Mouse (Mus musculus) embryo, embryonic 10.5 days (tissue): ENCODE data around the gene Gnai1.
A peak's percentile ranks its signal among the peaks of the same experiment; 100 is the strongest.
"Not testable (repeated sequence)": the region's sequence is repeated elsewhere in the genome, so short reads cannot be mapped to it uniquely, and the experiment has no call there.

Experiments
- DNase-seq: peaks from one replicate; pipeline ENCODE4 v3.0.0-alpha.2; 2015; ENCODE audit warnings: low spot score

Gnai1 gene

GRCm38 (mm10) chr5:18360281-18360819 lies at the start of gene Gnai1:
Gene Gnai1, minus strand, starts transcription at chr5:18360355.
- DNase-seq: peak; percentile 77

DNA sequence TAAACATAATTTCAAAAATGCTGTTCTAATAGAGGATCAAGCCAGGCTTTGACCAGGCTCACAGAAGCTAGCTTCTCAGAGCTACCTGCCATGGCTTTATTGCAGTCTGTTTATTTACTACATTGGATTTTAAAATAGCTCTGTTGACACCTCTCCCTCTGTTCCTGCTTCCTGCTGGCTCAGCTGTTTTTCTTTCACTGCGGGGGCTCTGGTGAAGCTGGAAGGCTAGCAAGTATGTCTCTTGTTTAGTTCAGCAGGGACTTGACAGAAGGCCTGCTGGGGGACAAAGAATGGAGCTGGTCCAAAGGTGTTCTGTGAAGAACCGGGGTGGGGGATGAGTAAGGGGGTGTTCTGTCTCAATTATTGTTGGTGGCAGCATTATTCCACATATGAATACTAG lies 7.7 kb upstream of the Gnai1 start:
- no peak for DNase-seq

DNA sequence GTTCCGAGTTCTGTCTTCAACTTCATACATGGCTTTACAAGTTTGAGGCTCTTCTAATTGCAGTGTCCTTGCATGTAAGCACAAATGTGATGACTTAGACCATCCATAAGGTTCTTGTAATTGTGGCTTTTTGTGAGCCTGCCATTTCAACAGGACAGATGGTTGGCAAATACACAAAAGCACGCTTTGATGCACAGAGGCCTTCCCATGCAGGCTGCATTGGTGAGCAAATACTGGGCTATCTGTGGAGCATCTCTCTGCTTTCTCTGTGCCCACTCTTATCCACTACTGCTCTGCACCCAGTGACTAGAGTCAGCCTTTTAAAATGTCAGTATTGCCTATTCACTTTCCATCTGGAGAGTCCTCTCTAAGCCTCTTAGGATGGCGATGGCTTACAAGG lies 5.3 kb upstream of the Gnai1 start:
- no peak for DNase-seq

DNA sequence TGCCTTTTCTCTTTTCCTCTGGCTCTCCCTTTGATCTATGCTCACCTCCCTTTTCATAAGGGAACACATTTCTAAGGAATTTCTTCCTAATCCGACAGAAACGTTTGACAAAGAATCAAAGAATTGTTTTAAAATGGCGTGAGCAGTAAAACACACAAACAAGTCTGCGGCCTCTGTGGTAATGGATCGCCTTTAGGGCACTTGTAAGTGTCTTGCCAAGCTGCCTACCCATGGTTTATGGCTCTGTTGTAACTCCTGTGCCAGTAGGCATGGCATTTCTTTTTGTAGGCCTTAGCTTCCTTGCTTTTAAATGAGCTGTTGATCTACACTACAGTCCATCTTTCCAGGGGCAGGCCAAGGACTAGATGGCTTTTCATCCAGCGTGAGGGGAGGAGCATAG lies 801 bp upstream of the Gnai1 start:
- peak; percentile 42 for DNase-seq

DNA sequence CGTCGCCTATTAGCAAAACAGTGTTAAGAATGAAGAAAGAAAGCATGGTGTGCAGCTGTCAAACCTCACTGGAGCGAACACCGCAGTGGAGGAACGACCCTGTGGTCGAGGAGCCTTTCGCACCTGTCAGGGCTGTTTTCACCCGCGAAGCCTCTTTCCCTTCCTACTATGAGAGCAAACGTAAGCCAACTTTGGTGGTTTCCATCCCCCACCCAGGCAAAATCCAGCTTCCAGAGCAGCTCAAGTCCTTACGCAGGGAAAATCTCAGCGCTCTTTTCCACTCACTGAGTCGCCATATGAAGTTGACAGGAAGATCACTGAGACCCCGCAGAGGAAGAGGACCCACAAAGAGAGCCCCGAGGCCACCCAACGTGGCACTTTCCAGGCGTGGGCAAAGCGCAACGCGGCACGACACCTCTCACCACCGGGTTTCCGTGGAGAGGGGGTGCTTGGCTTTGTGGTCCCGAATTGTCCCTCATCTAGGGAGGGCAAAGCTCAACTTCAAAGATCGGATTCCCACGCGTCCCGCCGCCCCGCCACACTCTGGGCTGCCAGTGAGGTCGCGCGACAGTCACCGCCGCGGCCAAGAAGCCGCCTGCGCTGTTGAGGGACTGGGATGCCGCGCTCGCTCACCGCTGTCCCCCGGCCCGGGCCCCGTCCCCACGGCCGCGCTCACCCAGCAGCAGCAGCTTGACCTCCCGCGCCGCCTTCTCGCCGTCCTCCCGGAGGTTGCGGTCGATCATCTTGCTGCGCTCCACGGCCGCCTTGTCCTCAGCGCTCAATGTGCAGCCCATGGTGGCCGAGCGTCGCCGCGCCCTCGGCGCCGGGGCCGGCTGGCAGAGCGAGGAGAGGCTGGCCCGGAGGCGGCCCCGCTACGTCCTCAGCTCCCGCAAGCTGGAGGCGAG lies 527 bp downstream of the Gnai1 start:
- DNase-seq: peak; percentile 53

DNA sequence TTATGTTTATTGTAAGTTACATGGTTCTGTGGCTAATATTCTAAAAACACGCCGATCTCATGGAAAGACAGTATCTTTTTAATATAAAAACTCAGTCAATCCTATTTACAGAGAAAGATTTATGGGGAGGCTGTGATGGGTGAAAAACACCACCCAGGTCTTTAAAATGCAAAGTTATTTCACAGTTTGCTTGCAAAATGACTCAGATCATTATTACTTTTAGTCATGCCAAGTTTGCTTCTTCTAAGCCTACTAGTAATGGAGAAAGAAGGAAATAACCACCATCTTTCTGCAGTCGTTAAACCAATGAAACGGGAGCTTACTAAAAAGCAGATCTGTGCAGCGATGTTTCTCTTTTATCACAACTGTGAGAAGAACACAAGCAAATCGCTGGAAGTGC lies 1.4 kb downstream of the Gnai1 start:
- no peak for DNase-seq

- peak; percentile 62 for DNase-seq
Observed at GRCm38 (mm10) chr5:18358191-18358590, 2.0 kb downstream of the Gnai1 start.

DNA sequence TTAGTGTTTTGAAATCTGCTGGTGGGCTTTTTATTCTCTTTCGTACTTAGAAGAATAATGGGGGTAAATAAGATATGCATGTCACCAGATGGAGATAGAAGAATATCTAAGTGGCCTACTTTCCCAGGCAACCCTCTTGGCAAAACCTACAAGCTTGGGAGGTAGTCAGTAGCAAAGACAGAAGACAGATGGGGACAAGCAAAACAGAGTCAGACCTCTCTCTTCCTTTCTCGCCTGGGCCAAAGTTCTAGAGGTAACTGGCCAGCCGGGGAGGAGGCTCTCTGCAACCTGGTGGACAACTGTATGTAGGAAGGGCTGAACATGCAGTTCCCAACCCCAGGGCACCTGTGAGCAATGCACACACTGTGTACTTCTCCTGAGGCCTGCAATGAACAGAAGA lies 12.9 kb downstream of the Gnai1 start:
- DNase-seq: no peak

DNA sequence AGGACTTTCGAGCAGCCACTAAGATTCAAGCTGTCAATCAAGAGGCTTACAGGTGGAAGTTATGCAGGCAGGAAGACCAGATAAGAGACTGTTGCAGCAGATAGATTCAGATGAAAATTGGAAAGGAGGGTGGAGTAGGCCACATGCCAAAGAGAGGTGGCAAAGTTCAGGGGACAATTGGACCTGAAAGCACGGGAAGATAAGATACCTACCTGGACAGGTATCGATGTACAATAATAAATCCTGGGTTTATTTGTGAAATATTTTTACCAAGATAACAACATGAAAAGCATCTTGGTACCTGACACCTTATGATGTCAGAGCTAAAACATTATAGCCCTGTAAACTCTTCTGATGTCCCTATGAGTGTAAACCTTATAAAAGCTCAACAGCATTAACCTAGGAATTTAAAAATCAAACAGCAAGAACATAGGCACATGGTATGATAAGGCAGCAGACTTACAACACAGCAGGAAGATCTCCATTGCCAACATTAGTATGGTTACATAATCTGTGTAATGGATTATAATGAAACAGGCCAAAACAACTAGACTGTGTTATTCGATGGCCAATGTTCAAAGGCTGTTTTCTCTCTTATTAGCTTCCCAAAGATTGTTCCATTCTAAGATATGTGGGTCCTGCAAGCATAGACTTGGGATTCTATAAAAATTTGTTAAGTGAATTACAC lies 16.6 kb downstream of the Gnai1 start:
- no peak for DNase-seq

- no peak for DNase-seq
Observed at GRCm38 (mm10) chr5:18342765-18343454, 17.2 kb downstream of the Gnai1 start.

DNA sequence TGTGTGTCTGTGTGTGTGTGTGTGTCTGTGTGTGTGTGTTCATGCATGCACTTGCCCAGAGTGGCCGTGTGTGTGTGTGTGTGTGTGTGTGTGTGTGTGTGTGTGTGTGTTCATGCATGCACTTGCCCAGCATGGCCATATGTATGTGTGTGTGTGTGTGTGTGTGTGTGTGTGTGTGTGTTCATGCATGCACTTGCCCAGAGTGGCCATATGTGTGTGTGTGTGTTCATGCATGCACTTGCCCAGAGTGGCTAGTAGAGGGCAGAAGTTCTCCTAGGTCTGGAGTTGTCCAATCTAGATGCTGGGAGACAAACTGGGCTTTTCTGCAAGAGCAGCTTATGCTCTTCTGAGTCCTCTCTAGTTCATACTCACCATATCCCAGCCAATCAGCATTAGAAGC lies 18.3 kb downstream of the Gnai1 start:
- DNase-seq: not testable (repeated sequence)

- no peak for DNase-seq
Observed at GRCm38 (mm10) chr5:18332256-18332655, 27.9 kb downstream of the Gnai1 start.

DNA sequence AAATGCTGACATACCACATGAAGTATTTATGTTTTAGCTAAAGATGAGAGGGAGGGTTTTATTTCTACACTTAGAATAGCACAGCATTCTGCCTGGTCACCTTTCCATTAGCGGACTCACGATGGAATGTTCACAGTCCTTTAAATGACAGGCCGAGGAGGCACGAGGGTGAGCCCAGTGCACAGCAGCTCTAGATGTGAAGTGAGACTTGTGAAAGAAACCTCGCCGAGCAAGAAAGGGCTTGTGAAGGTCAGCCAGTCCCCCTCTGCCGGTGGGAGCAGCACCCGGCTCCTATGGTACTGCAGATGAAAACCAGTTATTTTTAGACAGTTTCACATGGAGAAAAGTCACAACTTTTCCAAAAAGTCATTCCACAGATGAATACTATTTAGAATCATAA lies 29.4 kb downstream of the Gnai1 start:
- DNase-seq: peak; percentile 11

GRCm38 (mm10) chr5:18326159-18326558 lies 34.0 kb downstream of the Gnai1 start:
- no peak for DNase-seq

GRCm38 (mm10) chr5:18323534-18323933 lies 36.6 kb downstream of the Gnai1 start:
- no peak for DNase-seq

GRCm38 (mm10) chr5:18321661-18322060 lies 38.5 kb downstream of the Gnai1 start:
- no peak for DNase-seq

- DNase-seq: no peak
Observed at GRCm38 (mm10) chr5:18318846-18319245, 41.3 kb downstream of the Gnai1 start.

DNA sequence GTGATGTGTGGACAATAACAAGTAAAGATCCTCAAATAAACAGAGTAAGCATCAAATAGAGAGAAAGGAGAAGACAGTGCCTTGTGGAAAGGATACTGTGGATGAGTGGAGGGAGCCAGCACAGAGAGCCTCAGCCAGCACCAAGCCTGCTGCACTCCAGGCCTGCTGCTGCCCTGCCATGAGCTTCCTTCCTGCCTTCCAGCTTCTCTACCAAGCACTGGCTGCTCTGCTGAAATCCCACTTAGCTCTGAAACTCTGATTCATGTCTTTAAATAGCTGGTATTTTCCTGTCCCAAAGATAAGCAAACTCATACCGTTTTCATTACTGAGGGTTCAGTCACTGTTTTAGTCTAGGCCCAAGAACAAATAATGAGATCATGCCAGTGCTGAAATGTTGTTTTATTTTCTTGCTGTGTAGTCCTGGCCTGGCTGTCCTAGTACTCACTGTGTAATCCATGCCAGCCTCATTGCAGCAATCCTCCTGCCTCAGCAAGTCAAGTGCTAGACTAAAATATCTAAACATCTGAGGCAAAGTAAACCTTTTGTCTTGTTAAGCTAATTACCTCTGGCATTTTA lies 52.8 kb downstream of the Gnai1 start:
- no peak for DNase-seq

- no peak for DNase-seq
Observed at GRCm38 (mm10) chr5:18296584-18296983, 63.6 kb downstream of the Gnai1 start.

- no peak for DNase-seq
Observed at GRCm38 (mm10) chr5:18292744-18293143, 67.4 kb downstream of the Gnai1 start.

DNA sequence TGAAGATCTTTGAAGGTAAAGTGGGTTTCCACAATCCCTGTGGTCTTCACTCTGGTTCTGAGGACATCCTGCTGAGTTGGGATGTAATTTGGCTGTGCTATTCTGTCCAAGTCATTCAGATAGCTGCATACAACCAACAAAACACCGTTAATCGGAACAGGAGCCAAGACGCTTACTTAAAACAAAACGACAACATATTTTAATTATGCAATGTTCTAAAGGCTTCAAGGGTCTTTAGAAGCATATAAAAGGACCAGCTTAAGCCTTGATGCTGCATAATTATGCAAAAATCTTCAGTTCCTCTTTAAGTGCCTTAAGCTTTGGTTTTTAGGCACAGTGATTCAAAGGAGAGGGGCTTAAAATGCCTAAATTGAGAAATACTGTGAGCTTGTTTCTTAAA lies 70.6 kb downstream of the Gnai1 start:
- no peak for DNase-seq

DNA sequence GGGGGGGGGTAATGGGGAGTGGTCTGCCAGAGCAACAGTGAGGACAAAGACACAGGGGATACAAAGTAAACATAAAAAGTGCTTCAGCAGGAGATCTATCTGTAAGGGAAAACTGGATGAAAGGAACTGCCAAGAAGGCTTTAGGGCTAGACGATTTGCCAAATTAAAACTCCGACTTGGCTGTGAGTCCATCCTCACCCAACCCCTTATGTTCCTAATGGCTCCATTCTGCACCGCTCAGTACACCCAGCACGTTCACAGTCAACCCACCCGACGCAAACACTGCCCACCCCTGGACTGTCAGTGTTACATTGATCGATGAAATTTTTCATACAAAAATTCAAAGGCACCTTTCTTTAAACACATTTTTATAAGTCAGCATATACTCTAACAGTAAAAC lies 71.5 kb downstream of the Gnai1 start:
- no peak for DNase-seq
